Mouse (Mus musculus): Measurements from ENCODE around the gene Cyp2b13. TPM values are rescaled to one million over a fixed set of nuclear protein-coding genes. Genes with fewer than 3 reads are reported as not detected.
"Not testable (repeated sequence)": the region's sequence is repeated elsewhere in the genome, so short reads cannot be mapped to it uniquely, and the experiment has no call there.

Cyp2b13 gene
- 1.7 TPM in 2 replicates for polyA plus RNA-seq (2015; fragmentation: Nextera tagmentation; extraction: Ambion mirVana)

DNA sequence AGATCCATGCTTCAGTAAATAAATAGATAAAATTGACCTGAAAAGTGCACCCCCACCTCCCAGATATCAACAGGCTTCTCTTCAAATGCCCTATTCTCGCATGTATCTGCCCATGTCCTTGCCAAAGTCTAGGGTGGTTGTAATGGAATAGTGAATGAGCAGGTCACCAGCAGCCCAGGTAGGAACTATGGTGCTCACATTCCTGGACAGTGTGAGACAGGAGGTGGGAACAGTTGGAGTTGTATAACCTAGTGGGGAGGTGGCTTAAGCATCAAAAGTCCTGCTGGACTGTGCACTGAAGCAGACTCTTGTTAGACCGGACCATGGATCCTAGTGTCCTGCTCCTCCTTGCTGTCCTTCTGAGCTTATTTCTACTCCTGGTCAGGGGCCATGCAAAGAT, at the start of gene Cyp2b13:
Gene Cyp2b13, plus strand, starts transcription at position 301 of the 400 bp plus-strand sequence.
- peak; percentile 44; the same call in 1 of the 2 replicates for ATAC-seq
- WGBS (ENCODE audit: insufficient replicate concordance) = 50% methylated on average over 1 of the region's 2 CpGs

DNA sequence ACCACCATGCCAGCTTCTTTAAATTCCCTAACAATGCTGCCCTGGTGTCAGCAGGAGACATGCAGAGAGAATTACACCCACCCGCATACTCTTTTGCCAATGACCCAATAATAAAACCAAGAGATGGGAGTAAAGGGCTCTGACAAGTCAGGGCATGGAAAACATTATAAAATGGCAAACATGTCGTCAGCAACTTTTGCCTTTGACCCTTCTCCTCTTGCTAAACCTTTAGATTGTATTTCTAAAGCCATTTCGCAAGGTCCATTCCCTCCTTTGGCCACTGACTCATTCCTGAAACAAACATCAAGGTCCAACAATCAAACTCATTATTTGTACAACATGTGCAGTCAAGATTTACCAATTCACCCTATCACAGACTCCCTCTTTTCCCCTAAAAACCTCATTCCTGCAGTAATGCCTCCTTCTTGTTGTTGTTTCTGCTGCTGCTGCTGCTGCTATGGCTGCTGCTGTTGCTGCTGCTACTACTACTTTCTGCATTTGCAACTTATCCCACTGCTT, 41.4 kb upstream of the Cyp2b13 start:
- ATAC-seq = peak; percentile 89

More for the DNA sequence above, at the start of gene Cyp2b13:
- H3K36me3 ChIP-seq (replicated peaks; ENCODE audit: insufficient read depth, low read length); H3K27ac ChIP-seq (ENCODE audit: low read depth); H3K27me3 ChIP-seq (ENCODE audit: insufficient read depth, low read length); H3K4me3 ChIP-seq (ENCODE audit: low read depth, low read length); H3K9ac ChIP-seq (replicated peaks); DNase-seq; H3K9me3 ChIP-seq (ENCODE audit: low read length); H3K4me2 ChIP-seq (ENCODE audit: low read depth, low read length); H3K4me1 ChIP-seq (ENCODE audit: insufficient read depth): not testable (repeated sequence)

DNA sequence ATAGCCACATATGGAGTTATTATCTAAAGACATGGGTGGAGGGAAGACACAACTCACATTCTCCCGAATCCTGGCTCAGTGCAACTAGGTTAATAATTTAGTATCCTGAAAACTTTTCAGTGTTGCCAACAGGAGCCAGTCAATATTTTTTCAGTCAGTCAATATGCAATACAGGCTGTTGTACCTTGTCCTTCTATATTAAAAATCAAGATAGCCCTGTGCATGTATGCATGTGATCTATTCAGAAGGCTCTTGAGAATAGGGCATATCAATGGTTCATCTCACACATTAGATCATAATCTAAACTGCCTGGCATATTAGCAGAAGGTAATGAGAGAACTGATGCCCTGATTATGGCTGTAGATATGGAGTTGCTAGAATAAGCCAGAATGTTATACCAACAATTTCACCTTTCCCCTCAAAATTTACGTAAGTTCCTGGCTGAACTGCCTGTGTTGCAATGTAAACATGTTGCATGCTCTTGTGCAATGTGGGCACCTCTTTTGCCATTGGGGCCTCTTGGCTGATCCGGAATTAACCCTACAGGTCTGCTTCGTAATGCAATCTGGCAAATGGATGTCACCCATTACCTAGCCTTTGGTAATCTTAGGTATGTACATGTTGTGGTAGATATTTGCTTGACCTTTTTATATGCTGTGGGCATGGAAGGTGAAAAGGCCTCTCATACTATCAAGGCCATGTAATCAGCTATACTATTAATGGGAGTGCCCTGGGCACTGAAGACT, 6.2 kb upstream of the Cyp2b13 start:
- not testable (repeated sequence) for H3K9me3 ChIP-seq (ENCODE audit: low read length); H3K4me1 ChIP-seq (ENCODE audit: insufficient read depth); H3K9ac ChIP-seq (replicated peaks); H3K4me2 ChIP-seq (ENCODE audit: low read depth, low read length); H3K27me3 ChIP-seq (ENCODE audit: insufficient read depth, low read length); H3K36me3 ChIP-seq (replicated peaks; ENCODE audit: insufficient read depth, low read length); H3K4me3 ChIP-seq (ENCODE audit: low read depth, low read length)
- 50% methylated on average over 3 of the region's 4 CpGs for WGBS (ENCODE audit: insufficient replicate concordance)
- peak overlapping the region; percentile 85 for H3K27ac ChIP-seq (ENCODE audit: low read depth)
- ATAC-seq = peak; percentile 92
- peak; percentile 77 for TF ChIP-seq EP300 (IDR thresholded peaks at IDR 0.05; ENCODE audit: low read depth)
- peak; percentile 16 for DNase-seq

More for the DNA sequence above, 41.4 kb upstream of the Cyp2b13 start:
- DNase-seq; H3K27ac ChIP-seq (ENCODE audit: low read depth); H3K4me1 ChIP-seq (ENCODE audit: insufficient read depth); H3K4me3 ChIP-seq (ENCODE audit: low read depth, low read length); H3K9ac ChIP-seq (replicated peaks); H3K27me3 ChIP-seq (ENCODE audit: insufficient read depth, low read length); H3K9me3 ChIP-seq (ENCODE audit: low read length); H3K36me3 ChIP-seq (replicated peaks; ENCODE audit: insufficient read depth, low read length); H3K4me2 ChIP-seq (ENCODE audit: low read depth, low read length): not testable (repeated sequence)
- WGBS (ENCODE audit: insufficient replicate concordance) = 29% methylated on average over 1 of the region's 3 CpGs

DNA sequence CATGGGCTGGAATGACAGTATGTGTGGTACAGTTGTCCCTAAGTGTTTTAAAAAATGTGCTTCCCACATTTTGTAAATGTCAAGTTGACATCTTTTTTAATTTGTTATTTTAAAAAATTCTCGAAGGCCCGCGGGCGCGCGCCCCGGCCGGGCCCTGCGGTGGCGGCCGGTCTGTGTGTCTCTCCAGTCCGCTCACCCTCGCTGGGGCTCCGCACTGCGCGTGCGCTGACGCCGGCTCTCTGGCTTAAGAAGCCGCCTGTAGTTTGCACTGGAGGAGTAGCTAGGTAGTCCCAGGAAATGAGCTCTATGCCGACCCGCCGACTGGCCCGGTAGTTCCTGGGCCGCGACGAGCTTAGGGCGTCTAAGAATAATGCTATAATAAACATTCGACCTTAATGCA, 10.4 kb downstream of the Cyp2b13 start:
- not testable (repeated sequence) for H3K4me3 ChIP-seq (ENCODE audit: low read depth, low read length); H3K27ac ChIP-seq (ENCODE audit: low read depth); H3K4me1 ChIP-seq (ENCODE audit: insufficient read depth); H3K4me2 ChIP-seq (ENCODE audit: low read depth, low read length); H3K36me3 ChIP-seq (replicated peaks; ENCODE audit: insufficient read depth, low read length); H3K9ac ChIP-seq (replicated peaks); H3K9me3 ChIP-seq (ENCODE audit: low read length); H3K27me3 ChIP-seq (ENCODE audit: insufficient read depth, low read length)
- ATAC-seq (peak; percentile 64; the same call in 1 of the 2 replicates), DNase-seq (peak; percentile 30)
- 49% methylated on average over 29 of the region's 29 CpGs for WGBS (ENCODE audit: insufficient replicate concordance)

DNA sequence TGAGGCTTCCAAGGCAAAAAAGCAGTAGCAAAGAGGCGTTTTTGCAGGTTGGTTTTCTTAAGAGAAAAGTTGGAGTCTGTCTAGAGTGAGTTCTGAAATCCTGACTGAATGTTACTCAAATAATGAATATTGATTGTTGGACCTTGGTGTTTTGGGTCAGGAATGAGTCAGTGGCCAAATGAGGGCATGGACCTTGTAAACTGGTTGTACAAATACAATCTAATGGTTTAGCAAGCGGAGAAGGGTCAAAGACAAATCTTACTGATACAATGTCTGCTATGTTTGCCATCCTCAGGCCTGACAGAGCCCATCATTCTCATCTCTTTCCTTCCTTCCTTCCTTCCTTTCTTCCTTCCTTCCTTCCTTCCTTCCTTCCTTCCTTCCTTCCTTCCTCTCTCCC, 21.3 kb downstream of the Cyp2b13 start:
- peak; percentile 91 for ATAC-seq
- H3K4me3 ChIP-seq (ENCODE audit: low read depth, low read length) = no peak overlapping the region
- H3K4me2 ChIP-seq (ENCODE audit: low read depth, low read length) = no peak overlapping the region
- H3K27ac ChIP-seq (ENCODE audit: low read depth) = peak overlapping the region; percentile 67
- no peaks in the 10 kb centered on the region for H3K36me3 ChIP-seq (replicated peaks; ENCODE audit: insufficient read depth, low read length)
- WGBS (ENCODE audit: insufficient replicate concordance) = 42% methylated on average over 2 of the region's 2 CpGs
- no peak overlapping the region for H3K9ac ChIP-seq (replicated peaks)
- H3K27me3 ChIP-seq (ENCODE audit: insufficient read depth, low read length) = no peaks in the 10 kb centered on the region
- H3K9me3 ChIP-seq (ENCODE audit: low read length) = no peaks in the 10 kb centered on the region
- no peaks in the 10 kb centered on the region for H3K4me1 ChIP-seq (ENCODE audit: insufficient read depth)
- no peak for DNase-seq
- TF ChIP-seq CTCF (IDR thresholded peaks at IDR 0.05; ENCODE audit: low read depth) = no peak
- TF ChIP-seq EP300 (IDR thresholded peaks at IDR 0.05; ENCODE audit: low read depth) = peak; percentile 67

DNA sequence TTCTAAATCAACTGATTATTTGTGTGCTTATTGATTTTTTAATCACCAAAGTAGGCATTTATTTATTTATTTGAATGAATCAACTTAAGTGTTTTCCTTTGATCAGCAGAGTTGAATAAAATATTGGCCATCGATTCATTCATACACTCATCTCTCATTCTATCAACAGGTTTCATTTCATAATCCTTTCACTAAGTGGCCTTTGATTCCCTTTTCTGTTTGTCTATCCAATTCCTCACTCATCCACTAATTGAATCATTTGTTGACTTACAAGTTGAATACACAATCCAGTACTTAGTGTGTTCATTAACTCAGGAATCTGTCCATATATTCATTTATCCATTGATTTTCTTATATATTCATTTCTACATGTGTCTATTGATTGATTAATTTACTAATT, 26.1 kb downstream of the Cyp2b13 start:
- no peak for ATAC-seq
- Histone ChIP-seq H3K4me2 (ENCODE audit: low read depth, low read length) (no peak overlapping the region), H3K27me3 (ENCODE audit: insufficient read depth, low read length) (no peaks in the 10 kb centered on the region), H3K9ac (replicated peaks) (no peak overlapping the region), H3K9me3 (ENCODE audit: low read length) (no peaks in the 10 kb centered on the region), H3K27ac (ENCODE audit: low read depth) (no peak overlapping the region), H3K36me3 (replicated peaks; ENCODE audit: insufficient read depth, low read length) (no peaks in the 10 kb centered on the region), H3K4me3 (ENCODE audit: low read depth, low read length) (no peak overlapping the region), H3K4me1 (ENCODE audit: insufficient read depth) (no peaks in the 10 kb centered on the region)
- no peak for DNase-seq
- 70% methylated on average over 1 of the region's 1 CpGs for WGBS (ENCODE audit: insufficient replicate concordance)
- TF ChIP-seq CTCF (IDR thresholded peaks at IDR 0.05; ENCODE audit: low read depth) (no peak), EP300 (IDR thresholded peaks at IDR 0.05; ENCODE audit: low read depth) (no peak)

DNA sequence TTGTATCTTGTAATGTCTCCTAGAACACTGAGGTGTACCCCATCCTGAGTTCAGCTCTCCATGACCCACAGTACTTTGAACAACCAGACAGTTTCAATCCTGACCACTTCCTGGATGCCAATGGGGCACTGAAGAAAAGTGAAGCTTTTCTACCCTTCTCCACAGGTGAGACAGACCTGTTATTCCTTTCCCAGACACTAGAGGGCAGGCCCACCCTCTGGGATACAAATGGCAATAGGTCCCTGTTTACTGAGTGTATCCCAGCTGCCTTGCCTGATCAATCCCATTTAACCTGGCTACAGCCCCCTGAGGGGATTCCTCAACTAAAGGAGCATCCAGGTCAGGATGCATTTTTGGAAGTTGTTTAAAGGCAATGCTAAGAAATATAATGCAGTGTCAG, 27.3 kb downstream of the Cyp2b13 start:
- not testable (repeated sequence) for H3K4me2 ChIP-seq (ENCODE audit: low read depth, low read length); DNase-seq; H3K27ac ChIP-seq (ENCODE audit: low read depth); H3K9ac ChIP-seq (replicated peaks); H3K27me3 ChIP-seq (ENCODE audit: insufficient read depth, low read length); H3K9me3 ChIP-seq (ENCODE audit: low read length); H3K36me3 ChIP-seq (replicated peaks; ENCODE audit: insufficient read depth, low read length); H3K4me1 ChIP-seq (ENCODE audit: insufficient read depth); H3K4me3 ChIP-seq (ENCODE audit: low read depth, low read length)
- ATAC-seq = peak; percentile 72
- TF ChIP-seq CTCF (IDR thresholded peaks at IDR 0.05; ENCODE audit: low read depth) = peak; percentile 65

DNA sequence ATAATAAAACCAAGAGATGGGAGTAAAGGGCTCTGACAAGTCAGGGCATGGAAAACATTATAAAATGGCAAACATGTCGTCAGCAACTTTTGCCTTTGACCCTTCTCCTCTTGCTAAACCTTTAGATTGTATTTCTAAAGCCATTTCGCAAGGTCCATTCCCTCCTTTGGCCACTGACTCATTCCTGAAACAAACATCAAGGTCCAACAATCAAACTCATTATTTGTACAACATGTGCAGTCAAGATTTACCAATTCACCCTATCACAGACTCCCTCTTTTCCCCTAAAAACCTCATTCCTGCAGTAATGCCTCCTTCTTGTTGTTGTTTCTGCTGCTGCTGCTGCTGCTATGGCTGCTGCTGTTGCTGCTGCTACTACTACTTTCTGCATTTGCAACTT, 78.3 kb downstream of the Cyp2b13 start:
- not testable (repeated sequence) for H3K9ac ChIP-seq (replicated peaks); H3K36me3 ChIP-seq (replicated peaks; ENCODE audit: insufficient read depth, low read length); H3K4me2 ChIP-seq (ENCODE audit: low read depth, low read length); H3K9me3 ChIP-seq (ENCODE audit: low read length); H3K4me3 ChIP-seq (ENCODE audit: low read depth, low read length); H3K27me3 ChIP-seq (ENCODE audit: insufficient read depth, low read length); DNase-seq; H3K4me1 ChIP-seq (ENCODE audit: insufficient read depth)
- WGBS (ENCODE audit: insufficient replicate concordance) = no CpG with 5 or more reads among the region's 2 CpGs
- H3K27ac ChIP-seq (ENCODE audit: low read depth) = 0 out of 2 replicates have a peak overlapping the region, but pooled peaks have one; percentile 57
- ATAC-seq = peak; percentile 91

DNA sequence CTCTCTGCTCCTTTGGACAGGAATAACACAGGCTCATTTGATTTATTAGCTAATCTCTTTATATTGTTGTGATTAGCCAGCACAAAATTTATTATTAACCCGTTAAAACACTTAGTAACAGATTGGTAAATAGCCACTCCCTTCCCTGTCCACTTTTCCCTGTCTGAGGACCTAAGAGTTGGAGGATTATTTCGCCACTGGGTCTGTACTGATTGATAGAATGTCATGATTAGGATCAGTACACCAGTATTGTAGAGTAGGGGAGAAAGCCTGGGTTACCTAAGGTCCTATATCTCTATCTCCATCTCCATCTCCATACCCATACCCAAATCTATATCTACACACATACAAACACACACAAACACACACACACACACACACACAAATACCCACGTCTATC, 82.4 kb downstream of the Cyp2b13 start:
- 55% methylated on average over 1 of the region's 3 CpGs for WGBS (ENCODE audit: insufficient replicate concordance)
- not testable (repeated sequence) for DNase-seq; H3K9me3 ChIP-seq (ENCODE audit: low read length); H3K27me3 ChIP-seq (ENCODE audit: insufficient read depth, low read length); H3K4me3 ChIP-seq (ENCODE audit: low read depth, low read length); H3K36me3 ChIP-seq (replicated peaks; ENCODE audit: insufficient read depth, low read length); H3K4me1 ChIP-seq (ENCODE audit: insufficient read depth); H3K27ac ChIP-seq (ENCODE audit: low read depth); H3K9ac ChIP-seq (replicated peaks); H3K4me2 ChIP-seq (ENCODE audit: low read depth, low read length)
- peak; percentile 55 for ATAC-seq

All from liver, postnatal 0 days (tissue).